Mouse (Mus musculus) midbrain, embryonic 10.5 days (tissue): Measurements from ENCODE around the gene Idi2. TPM values are rescaled to one million over a fixed set of nuclear protein-coding genes. Genes with fewer than 3 reads are reported as not detected.
"Not testable (repeated sequence)": the region's sequence is repeated elsewhere in the genome, so short reads cannot be mapped to it uniquely, and the experiment has no call there.

Experiments used
- DNase-seq: peaks from one replicate; pipeline ENCODE4 v3.0.0-alpha.2; 2017; ENCODE audit warnings: low spot score
- H3K27ac ChIP-seq: fragments of 300-500 bp; sonication (generic); replicated peaks from 2 replicates; pipeline ENCODE4 v1.5.1; 2016; ENCODE audit warnings: mild to moderate bottlenecking
- H3K27me3 ChIP-seq: fragments of 300-500 bp; sonication (generic); 2 replicates; pipeline ENCODE4 v1.6.1; 2016; ENCODE audit warnings: low read depth, mild to moderate bottlenecking; ENCODE audit not compliant: poor library complexity, severe bottlenecking
- H3K36me3 ChIP-seq: fragments of 300-500 bp; sonication (generic); 2 replicates; pipeline ENCODE4 v1.6.1; 2016; ENCODE audit warnings: mild to moderate bottlenecking, moderate library complexity
- H3K4me1 ChIP-seq: fragments of 300-500 bp; sonication (generic); 2 replicates; pipeline ENCODE4 v1.6.1; 2016
- H3K4me3 ChIP-seq: fragments of 300-500 bp; sonication (generic); 2 replicates; pipeline ENCODE4 v1.5.1; 2016; ENCODE audit warnings: mild to moderate bottlenecking, moderate library complexity
- H3K9me3 ChIP-seq: fragments of 300-500 bp; sonication (generic); replicated peaks from 2 replicates; pipeline ENCODE4 v1.6.1; 2016; ENCODE audit warnings: mild to moderate bottlenecking
- WGBS: fragments of 180-500 bp; shearing (Covaris S2); methylation state at CpG from one replicate; pipeline ENCODE4 v1.1.7; 2016; 5-methylcytosine and 5-hydroxymethylcytosine counted together
- polyA plus RNA-seq: library from polyadenylated mRNA; unstranded; fragments of >200 nt; fragmentation: Nextera tagmentation; extraction: Ambion mirVana; gene quantifications from 2 replicates; pipeline ENCODE4 v1.2.1, GENCODE M21; 2016

Gene Idi2
- polyA plus RNA-seq, 1 experiment from 2014 or later = 0.05 TPM

DNA sequence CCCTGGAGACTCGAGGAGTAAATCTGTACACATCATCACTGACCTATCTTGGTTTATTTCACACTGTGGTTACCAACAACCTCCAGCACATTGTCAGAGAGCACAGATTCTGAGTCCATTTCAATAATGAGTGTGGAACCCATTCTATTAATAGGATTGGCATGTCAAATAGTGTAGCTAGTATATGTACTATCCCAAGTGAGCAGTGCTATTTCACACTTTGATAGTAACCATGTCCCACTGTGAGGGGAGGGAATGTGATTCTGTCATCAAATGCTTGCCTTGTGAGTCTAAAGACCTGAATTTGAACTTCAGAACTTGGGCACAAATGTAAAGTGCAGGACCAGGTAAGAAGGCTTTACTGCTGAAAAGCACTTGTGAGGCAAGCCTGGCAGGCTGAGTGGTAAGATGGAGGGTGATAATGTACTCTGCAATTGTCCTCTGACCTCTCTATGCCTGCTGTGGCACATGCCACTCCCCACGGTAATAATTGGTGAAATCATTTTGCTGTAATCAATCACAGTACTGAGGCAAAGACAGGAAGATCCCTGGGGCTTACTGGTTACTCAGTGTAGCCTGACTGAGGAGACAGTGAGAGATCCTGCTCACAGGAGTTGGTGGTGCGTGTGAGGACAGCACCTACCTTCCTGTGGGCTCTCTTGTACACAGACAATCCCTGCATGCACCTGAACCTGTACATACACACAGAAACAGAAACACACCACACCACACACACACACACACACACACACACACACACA is 8.6 kb downstream of the Idi2 start:
- H3K4me3 ChIP-seq, H3K27me3 ChIP-seq, DNase-seq, H3K36me3 ChIP-seq, H3K9me3 ChIP-seq, H3K4me1 ChIP-seq, H3K27ac ChIP-seq: not testable (repeated sequence)
- WGBS = 79% methylated on average over 3 of the region's 3 CpGs

DNA sequence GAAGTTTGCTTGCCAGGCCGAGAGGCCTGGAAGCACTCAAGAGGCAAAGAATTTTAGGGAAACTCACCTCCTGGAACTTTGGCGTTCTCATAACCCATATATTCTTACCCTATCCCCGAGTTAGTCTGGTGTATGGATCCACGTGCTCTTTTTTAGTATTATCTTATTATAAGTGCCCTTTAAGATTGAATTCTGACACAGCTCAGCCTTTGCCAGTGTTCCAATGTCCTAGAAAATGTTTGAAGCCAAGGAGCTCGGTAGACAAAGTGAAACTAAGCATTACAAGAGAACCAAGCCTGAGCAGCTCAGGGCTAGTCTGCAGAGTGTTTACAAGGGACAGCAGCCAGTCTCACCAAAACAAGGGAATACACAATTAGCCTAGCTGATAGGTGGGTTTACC is 9.6 kb downstream of the Idi2 start:
- H3K4me1 ChIP-seq, H3K27me3 ChIP-seq, H3K27ac ChIP-seq, H3K4me3 ChIP-seq, DNase-seq, H3K9me3 ChIP-seq: not testable (repeated sequence)
- 32% methylated on average over 5 of the region's 5 CpGs for WGBS
- H3K36me3 ChIP-seq = peaks cover 18% of the 10 kb centered on the region

DNA sequence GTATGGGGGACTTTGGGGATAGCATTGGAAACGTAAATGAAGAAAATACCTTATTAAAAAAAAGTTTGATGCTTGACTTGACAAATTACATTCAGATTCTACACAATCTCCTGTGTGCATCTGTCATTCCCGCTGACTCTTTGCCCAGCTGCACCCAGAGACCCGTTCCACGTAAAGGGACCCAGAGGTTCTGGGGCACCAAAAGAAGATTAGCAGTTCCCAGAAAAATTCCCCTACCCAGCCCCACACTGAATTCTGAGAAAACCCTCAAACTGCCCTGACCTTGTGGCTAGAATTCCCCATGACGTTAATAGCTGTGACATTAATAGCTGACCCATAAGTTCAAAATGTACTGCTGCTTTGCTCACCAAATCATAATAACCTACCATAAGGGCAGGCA is 12.6 kb downstream of the Idi2 start:
- WGBS = 91% methylated on average over 5 of the region's 5 CpGs
- H3K36me3 ChIP-seq = peaks cover 46% of the 10 kb centered on the region
- H3K27ac ChIP-seq = no peak overlapping the region
- no peaks in the 10 kb centered on the region for H3K4me1 ChIP-seq
- no peaks in the 10 kb centered on the region for H3K27me3 ChIP-seq
- no peak overlapping the region for H3K4me3 ChIP-seq
- no peaks in the 10 kb centered on the region for H3K9me3 ChIP-seq
- DNase-seq = no peak

DNA sequence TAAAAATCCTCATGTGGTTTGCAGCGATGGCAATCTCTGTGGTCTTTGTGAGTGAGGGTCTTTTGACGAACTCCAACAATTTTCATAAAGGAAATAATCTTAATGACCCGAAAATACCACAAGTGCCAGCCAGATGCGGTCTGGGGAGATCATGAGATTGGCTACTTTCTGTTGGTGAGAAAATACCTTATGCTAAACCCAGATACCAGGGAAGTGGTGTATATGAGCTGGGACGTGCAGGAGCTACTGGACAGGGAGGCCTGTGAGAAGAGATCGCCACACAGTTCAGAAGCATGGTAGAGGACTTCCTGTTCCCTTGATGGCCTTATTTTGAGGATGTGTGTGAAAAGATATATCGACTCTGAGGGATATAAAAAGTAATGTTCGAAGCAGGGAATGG is 15.1 kb downstream of the Idi2 start:
- H3K4me3 ChIP-seq = no peak overlapping the region
- 94% methylated on average over 8 of the region's 8 CpGs for WGBS
- no peaks in the 10 kb centered on the region for H3K4me1 ChIP-seq
- no peaks in the 10 kb centered on the region for H3K27me3 ChIP-seq
- DNase-seq = no peak
- peaks cover 72% of the 10 kb centered on the region for H3K36me3 ChIP-seq
- no peaks in the 10 kb centered on the region for H3K9me3 ChIP-seq
- no peak overlapping the region for H3K27ac ChIP-seq

DNA sequence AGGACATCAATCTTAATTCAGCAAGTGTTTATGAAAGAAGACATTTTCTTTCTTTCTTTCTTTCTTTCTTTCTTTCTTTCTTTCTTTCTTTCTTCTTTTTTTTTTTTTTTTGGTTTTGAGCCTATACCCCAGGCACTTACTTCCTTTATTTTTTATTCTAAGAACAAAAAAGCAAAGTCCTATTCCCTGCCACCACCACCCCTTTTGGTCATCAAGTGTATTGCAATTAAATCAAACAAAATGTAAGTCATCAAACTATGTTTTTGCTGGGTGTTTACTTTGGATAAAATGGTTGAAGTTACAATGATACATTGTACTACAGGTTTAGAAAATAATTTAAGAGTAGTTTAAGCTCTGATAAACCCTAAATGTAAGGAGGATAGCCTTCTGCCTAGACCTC is 19.7 kb downstream of the Idi2 start:
- no peaks in the 10 kb centered on the region for H3K9me3 ChIP-seq
- H3K4me3 ChIP-seq = no peak overlapping the region
- no peaks in the 10 kb centered on the region for H3K27me3 ChIP-seq
- H3K4me1 ChIP-seq = no peaks in the 10 kb centered on the region
- peaks cover 99% of the 10 kb centered on the region for H3K36me3 ChIP-seq
- no peak for DNase-seq
- no peak overlapping the region for H3K27ac ChIP-seq

DNA sequence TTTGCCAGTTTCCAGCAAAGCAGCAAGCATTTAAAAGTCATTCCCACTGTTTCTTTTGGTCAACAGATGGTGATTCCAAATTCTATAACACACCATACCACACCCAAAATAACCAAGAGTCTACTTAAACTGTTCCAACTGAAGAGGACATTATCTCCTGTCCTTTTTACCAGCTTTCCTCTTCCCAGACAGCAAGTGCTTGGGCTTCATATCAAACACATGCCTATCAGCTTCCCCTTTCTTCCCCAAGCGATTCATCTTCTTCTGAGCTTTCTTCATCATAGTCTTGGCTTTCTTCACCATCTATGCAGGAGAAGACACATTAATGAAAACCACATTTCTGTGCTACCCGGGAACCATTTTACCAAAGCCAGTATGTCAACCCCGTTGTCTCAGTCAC is 20.3 kb downstream of the Idi2 start:
- H3K4me3 ChIP-seq = no peak overlapping the region
- H3K4me1 ChIP-seq = no peaks in the 10 kb centered on the region
- H3K27ac ChIP-seq = no peak overlapping the region
- peaks cover 99% of the 10 kb centered on the region for H3K36me3 ChIP-seq
- DNase-seq = no peak
- WGBS = 97% methylated on average over 3 of the region's 3 CpGs
- no peaks in the 10 kb centered on the region for H3K27me3 ChIP-seq
- H3K9me3 ChIP-seq = no peaks in the 10 kb centered on the region

DNA sequence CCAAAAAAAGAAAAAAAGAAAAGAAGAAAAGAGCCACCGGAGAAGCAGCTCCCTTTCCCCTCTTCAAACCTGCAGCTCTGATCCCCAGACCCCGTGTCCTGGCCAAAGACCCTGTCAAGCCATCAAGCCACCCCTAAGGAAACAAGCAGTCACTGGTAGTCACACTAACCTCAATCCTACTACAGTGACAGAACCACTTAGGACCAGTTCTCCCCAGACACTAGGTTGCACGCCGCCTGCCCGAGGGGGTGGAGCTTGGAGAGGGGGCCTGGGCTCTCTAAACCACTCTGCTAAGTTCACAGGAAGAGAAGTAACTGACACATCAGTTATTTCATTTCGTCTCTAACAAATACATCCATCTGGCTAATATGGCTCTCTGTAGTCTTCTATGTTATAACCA is 39.6 kb downstream of the Idi2 start:
- H3K27ac ChIP-seq = no peak overlapping the region
- 95% methylated on average over 6 of the region's 6 CpGs for WGBS
- peaks cover 54% of the 10 kb centered on the region for H3K36me3 ChIP-seq
- H3K9me3 ChIP-seq = no peaks in the 10 kb centered on the region
- H3K4me3 ChIP-seq = no peak overlapping the region
- peaks cover 15% of the 10 kb centered on the region for H3K4me1 ChIP-seq
- no peaks in the 10 kb centered on the region for H3K27me3 ChIP-seq
- no peak for DNase-seq

DNA sequence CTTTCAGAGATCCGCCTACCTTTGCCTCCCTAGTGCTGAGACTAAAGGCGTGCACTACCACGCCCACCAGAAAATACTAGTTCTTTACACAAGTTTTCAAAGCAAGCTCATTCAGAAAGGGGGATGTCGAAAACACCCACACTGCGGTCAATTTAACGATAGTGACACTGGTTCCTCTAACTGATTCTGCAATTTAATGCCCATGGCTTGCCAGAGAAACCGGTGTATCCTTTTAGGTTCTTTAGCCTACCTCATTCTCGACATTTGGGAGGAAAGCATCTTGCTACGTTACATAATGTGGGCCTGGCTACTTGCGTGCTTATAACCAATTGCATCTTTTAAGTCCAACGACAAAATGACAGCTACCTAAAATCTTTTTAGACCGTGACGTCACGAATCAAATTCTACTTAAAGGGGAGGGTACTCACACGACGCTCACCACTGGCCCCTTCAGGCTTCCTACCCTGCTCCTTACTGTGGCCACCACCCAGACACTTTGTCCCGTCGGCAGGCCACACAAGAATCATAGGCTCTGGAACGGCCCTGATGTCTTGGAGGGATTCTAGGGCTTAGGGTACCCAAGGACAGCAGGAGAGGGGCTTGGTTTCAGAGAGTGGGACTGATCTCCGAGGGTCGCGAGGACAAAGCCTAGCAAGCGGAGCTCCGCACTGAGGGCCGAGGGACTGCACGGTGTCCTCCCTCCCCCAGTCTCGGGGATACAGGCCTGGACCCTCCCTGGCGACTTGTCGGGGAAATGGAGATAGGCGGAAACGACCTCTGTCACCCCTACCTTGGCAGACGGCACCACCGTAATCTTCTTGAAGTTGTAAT is 42.7 kb downstream of the Idi2 start:
- Histone ChIP-seq H3K4me3 (peak overlapping the region; percentile 98), H3K27me3 (no peaks in the 10 kb centered on the region), H3K36me3 (peaks cover 22% of the 10 kb centered on the region), H3K9me3 (no peaks in the 10 kb centered on the region), H3K4me1 (peaks cover 15% of the 10 kb centered on the region), H3K27ac (peak overlapping the region; percentile 93)
- WGBS = 5% methylated on average over 33 of the region's 33 CpGs
- no peak for DNase-seq

DNA sequence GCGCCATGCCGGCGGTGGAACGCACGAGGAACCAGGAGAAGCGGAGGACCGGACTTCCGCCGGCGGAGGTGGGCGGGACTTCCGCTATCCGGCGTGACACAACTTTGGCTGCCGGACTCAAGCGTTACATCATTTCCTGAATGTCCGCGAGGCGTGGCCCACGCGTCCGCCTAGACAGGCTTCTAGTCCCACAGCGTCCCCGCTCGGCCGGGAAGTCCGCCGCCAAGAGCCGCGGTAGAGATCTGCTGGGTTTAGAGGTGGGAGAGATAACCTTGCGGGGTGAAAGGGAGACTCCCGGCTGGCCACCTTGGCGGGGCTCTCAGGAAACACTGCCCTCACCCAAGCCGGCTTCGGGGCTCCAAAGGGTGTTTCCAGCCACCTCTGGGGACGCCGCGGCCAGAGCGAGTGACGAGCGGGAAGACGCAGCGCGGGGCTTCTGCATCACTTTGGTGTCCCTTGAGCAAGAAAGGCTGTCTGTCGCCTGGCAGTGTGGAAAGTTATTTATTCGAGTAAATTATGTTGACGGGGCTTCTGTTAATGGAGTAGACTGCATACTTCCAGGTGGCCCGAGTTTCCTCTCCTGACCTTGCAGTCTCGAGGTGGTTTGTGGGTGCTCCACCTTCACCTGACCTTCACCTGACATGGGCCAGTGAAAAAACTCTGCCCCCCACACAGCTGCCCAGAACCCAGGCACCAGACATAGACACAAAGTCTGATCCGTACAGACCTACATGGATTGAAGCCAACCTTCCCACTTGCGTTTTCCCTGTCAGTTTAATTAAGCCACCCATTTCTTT is 43.5 kb downstream of the Idi2 start, which contains the start of gene Gtpbp4:
Gene Gtpbp4 (minus strand): TSS at position 94 of the 797 bp plus-strand sequence.
- H3K4me3 ChIP-seq = peak within 1 kb of the TSS; percentile 98
- peaks cover 14% of the 10 kb centered on the region for H3K36me3 ChIP-seq
- H3K4me1 ChIP-seq = peaks cover 15% of the 10 kb centered on the region
- H3K27me3 ChIP-seq = no peaks in the 10 kb centered on the region
- WGBS = 1% methylated on average over 51 of the region's 51 CpGs
- peak; percentile 96 for DNase-seq
- H3K27ac ChIP-seq = peak within 1 kb of the TSS; percentile 93
- H3K9me3 ChIP-seq = no peaks in the 10 kb centered on the region

DNA sequence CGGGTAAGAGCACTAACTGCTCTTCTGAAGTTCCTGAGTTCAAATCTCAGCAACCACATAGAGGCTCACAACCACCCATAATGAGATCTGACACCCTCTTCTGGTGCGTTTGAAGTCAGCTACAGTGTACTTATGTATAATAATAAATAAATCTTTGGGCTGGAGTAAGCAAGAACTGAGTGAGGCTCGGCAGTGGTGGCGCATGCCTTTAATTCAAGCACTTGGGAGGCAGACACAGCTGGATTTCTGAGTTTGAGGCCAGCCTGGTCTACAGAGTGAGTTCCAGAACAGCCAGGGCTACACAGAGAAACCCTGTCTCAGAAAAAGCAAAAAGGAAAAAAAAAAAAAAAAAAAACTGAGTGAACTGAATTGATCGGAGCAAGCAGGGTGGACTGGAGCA is 44.6 kb downstream of the Idi2 start:
- H3K4me3 ChIP-seq, H3K27ac ChIP-seq, H3K27me3 ChIP-seq, H3K9me3 ChIP-seq, H3K36me3 ChIP-seq, DNase-seq: not testable (repeated sequence)
- 86% methylated on average over 5 of the region's 5 CpGs for WGBS
- H3K4me1 ChIP-seq = peaks cover 15% of the 10 kb centered on the region

DNA sequence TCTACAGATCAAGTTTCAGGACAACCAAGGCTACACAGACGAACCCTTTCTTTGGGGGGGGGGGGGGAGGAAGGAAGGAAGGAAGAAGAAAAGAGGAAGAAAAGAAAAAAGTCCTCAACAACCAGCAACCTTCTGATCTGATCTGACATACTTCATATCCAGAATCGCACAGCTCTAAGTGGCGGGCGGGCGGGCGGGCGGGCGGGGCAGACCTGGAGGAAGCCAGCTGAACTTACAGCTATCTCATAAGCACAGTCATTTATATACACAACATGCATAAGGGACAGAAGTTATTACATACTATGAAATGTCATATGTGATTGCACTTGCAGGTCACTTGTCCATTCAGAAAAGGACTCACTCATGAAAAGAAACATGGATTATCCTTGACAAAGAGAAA is 46.8 kb downstream of the Idi2 start:
- peaks cover 14% of the 10 kb centered on the region for H3K4me1 ChIP-seq
- no peak overlapping the region for H3K4me3 ChIP-seq
- H3K36me3 ChIP-seq = no peaks in the 10 kb centered on the region
- H3K27ac ChIP-seq = no peak overlapping the region
- H3K9me3 ChIP-seq = no peaks in the 10 kb centered on the region
- no peaks in the 10 kb centered on the region for H3K27me3 ChIP-seq
- WGBS = 94% methylated on average over 8 of the region's 8 CpGs
- DNase-seq = no peak

DNA sequence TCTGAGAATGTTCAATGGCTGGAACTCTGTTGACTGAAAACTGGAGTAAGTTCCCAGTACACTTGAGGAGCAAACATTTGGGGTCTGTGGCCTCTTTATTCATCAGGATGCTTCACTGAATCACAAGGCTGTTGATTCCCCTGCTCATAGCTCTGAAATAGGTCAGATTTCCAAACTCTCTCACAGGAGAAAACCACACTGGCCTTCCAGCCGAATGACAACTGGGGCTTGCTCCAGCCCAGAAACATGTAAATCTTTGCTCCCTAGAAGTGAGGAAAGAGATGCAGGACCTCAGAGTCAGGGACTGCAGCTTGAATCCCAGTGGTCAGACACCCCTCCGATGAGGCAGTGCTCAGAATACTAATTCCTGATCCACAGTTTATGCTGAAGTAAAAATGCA is 50.6 kb downstream of the Idi2 start:
- Histone ChIP-seq H3K4me1 (no peaks in the 10 kb centered on the region), H3K4me3 (no peak overlapping the region), H3K27ac (no peak overlapping the region), H3K27me3 (no peaks in the 10 kb centered on the region), H3K9me3 (no peaks in the 10 kb centered on the region), H3K36me3 (no peaks in the 10 kb centered on the region)
- 74% methylated on average over 2 of the region's 2 CpGs for WGBS
- DNase-seq = no peak
